Mouse (Mus musculus): ENCODE results near the gene Ldb2.

Ldb2 gene

GRCm38 (mm10) chr5:44538000-44538395 lies 261.5 kb downstream of the Ldb2 start:
- no peak for DNase-seq

GRCm38 (mm10) chr5:44537316-44537999 lies 262.0 kb downstream of the Ldb2 start:
- DNase-seq: no peak

- DNase-seq: no peak
Observed at GRCm38 (mm10) chr5:44529466-44529865, 270.0 kb downstream of the Ldb2 start.

- no peak for DNase-seq
Observed at GRCm38 (mm10) chr5:44529001-44529400, 270.5 kb downstream of the Ldb2 start.

GRCm38 (mm10) chr5:44505221-44505620 lies 294.3 kb downstream of the Ldb2 start:
- no peak for DNase-seq

GRCm38 (mm10) chr5:44504786-44505185 lies 294.7 kb downstream of the Ldb2 start:
- DNase-seq: no peak

- DNase-seq: no peak
Observed at GRCm38 (mm10) chr5:44498229-44498628, 301.3 kb downstream of the Ldb2 start.

GRCm38 (mm10) chr5:44496854-44497253 lies 302.6 kb downstream of the Ldb2 start:
- DNase-seq: no peak

- DNase-seq: peak; percentile 71 to 75
Observed at GRCm38 (mm10) chr5:44495092-44495491, 304.4 kb downstream of the Ldb2 start.

- DNase-seq: peak; percentile 13 to 27
Observed at GRCm38 (mm10) chr5:44494133-44494532, 305.3 kb downstream of the Ldb2 start.

- DNase-seq: no peak
Observed at GRCm38 (mm10) chr5:44491526-44491925, 308.0 kb downstream of the Ldb2 start.

- DNase-seq: no peak
Observed at GRCm38 (mm10) chr5:44490462-44490861, 309.0 kb downstream of the Ldb2 start.

- no peak for DNase-seq
Observed at GRCm38 (mm10) chr5:44483426-44484106, 315.9 kb downstream of the Ldb2 start.

GRCm38 (mm10) chr5:44481406-44481805 lies 318.1 kb downstream of the Ldb2 start:
- no peak for DNase-seq

GRCm38 (mm10) chr5:44476356-44476755 lies 323.1 kb downstream of the Ldb2 start:
- DNase-seq: no peak

- peak in 1 of 2 experiments; percentile 28 for DNase-seq
Observed at GRCm38 (mm10) chr5:44475543-44475942, 323.9 kb downstream of the Ldb2 start.

- no peak for DNase-seq
Observed at GRCm38 (mm10) chr5:44473857-44474762, 325.4 kb downstream of the Ldb2 start.

GRCm38 (mm10) chr5:44465238-44465637 lies 334.2 kb downstream of the Ldb2 start:
- DNase-seq: no peak

All from lung, postnatal 4 days (tissue).